Mouse (Mus musculus) MEL (cell line): ENCODE results near the gene Itsn2. TPM values are rescaled to one million over a fixed set of nuclear protein-coding genes. Genes with fewer than 3 reads are reported as not detected.

Experiments
- DNase-seq: peaks from one replicate; pipeline ENCODE4 v3.0.0; 2011; ENCODE audit warnings: low read depth, low spot score
- H3K27ac ChIP-seq: 2 replicates; pipeline ENCODE4 v1.5.1; 2012; ENCODE audit warnings: low read depth, mild to moderate bottlenecking, control low read depth, low read length, moderate library complexity; ENCODE audit not compliant: control insufficient read depth
- H3K27me3 ChIP-seq, 2 experiments: fragments of 150-350 bp in 1 of 2; sonication (generic) in 1 of 2; 2 replicates each; pipeline ENCODE4 v1.6.1; 2012; ENCODE audit warnings: low read length in 2 of 2, mild to moderate bottlenecking in 2 of 2, improper control_type of control experiment in 1 of 2, moderate library complexity in 1 of 2; ENCODE audit not compliant: insufficient read depth in 2 of 2, control insufficient read depth in 1 of 2
- H3K36me3 ChIP-seq, 2 experiments: 2 replicates each; pipeline ENCODE4 v1.6.1; 2012 to 2014; ENCODE audit warnings: low read length in 2 of 2, improper control_type of control experiment in 1 of 2, inconsistent platforms in 1 of 2, mild to moderate bottlenecking in 1 of 2; ENCODE audit not compliant: insufficient read depth in 2 of 2, control insufficient read depth in 1 of 2
- H3K4me1 ChIP-seq, 2 experiments: fragments of 150-350 bp in 1 of 2; sonication (generic) in 1 of 2; 2 replicates each; pipeline ENCODE4 v1.6.1; 2012; ENCODE audit warnings: low read length in 2 of 2, improper control_type of control experiment in 1 of 2, mild to moderate bottlenecking in 1 of 2; ENCODE audit not compliant: insufficient read depth in 2 of 2, control insufficient read depth in 1 of 2
- H3K4me3 ChIP-seq, 2 experiments: fragments of 150-350 bp in 1 of 2; sonication (generic) in 1 of 2; 2 replicates each; pipeline ENCODE4 v1.5.1; 2012; ENCODE audit warnings: low read depth in 2 of 2, low read length in 2 of 2, mild to moderate bottlenecking in 2 of 2, moderate library complexity in 2 of 2, control low read depth in 1 of 2, improper control_type of control experiment in 1 of 2; ENCODE audit not compliant: control insufficient read depth in 1 of 2, insufficient read depth in 1 of 2
- H3K79me2 ChIP-seq: 2 replicates; pipeline ENCODE4 v1.6.1; 2012; ENCODE audit warnings: mild to moderate bottlenecking, low read length, moderate library complexity; ENCODE audit not compliant: control insufficient read depth, poor library complexity, insufficient read depth
- H3K9ac ChIP-seq: 2 replicates; pipeline ENCODE4 v1.6.1; 2012; ENCODE audit warnings: low read depth, mild to moderate bottlenecking, control low read depth, low read length, moderate library complexity; ENCODE audit not compliant: control insufficient read depth, poor library complexity, severe bottlenecking
- H3K9me3 ChIP-seq: fragments of 150-350 bp; sonication (generic); replicated peaks from 2 replicates; pipeline ENCODE4 v1.6.1; 2012; ENCODE audit warnings: mild to moderate bottlenecking, low read length, improper control_type of control experiment, moderate library complexity; ENCODE audit not compliant: insufficient read depth
- BHLHE40 ChIP-seq: IDR thresholded peaks from 2 replicates; pipeline ENCODE4 v1.6.1; 2012; ENCODE audit warnings: low read depth, mild to moderate bottlenecking, inconsistent platforms, low read length, improper control_type of control experiment, borderline replicate concordance
- CHD1 ChIP-seq: IDR thresholded peaks from 2 replicates; pipeline ENCODE4 v1.6.1; 2012; ENCODE audit warnings: low read depth, mild to moderate bottlenecking, inconsistent platforms, low read length, improper control_type of control experiment
- CHD2 ChIP-seq: IDR thresholded peaks from 2 replicates; pipeline ENCODE4 v1.6.1; 2011; ENCODE audit warnings: low read length, improper control_type of control experiment
- ELF1 ChIP-seq: IDR thresholded peaks from 2 replicates; pipeline ENCODE4 v1.6.1; 2014; ENCODE audit warnings: low read depth, mild to moderate bottlenecking, inconsistent platforms, low read length, improper control_type of control experiment, moderate library complexity
- EP300 ChIP-seq, 2 experiments: IDR thresholded peaks; 2 replicates each; pipeline ENCODE4 v1.6.1; 2011; ENCODE audit warnings: improper control_type of control experiment in 2 of 2, low read length in 2 of 2, low read depth in 1 of 2, mild to moderate bottlenecking in 1 of 2
- ETS1 ChIP-seq: IDR thresholded peaks from 2 replicates; pipeline ENCODE4 v1.6.1; 2012; ENCODE audit warnings: low read depth, mild to moderate bottlenecking, inconsistent platforms, low read length, improper control_type of control experiment, moderate library complexity
- GATA1 ChIP-seq: IDR thresholded peaks from 2 replicates; pipeline ENCODE4 v1.6.1; 2011; ENCODE audit warnings: low read depth, low read length, improper control_type of control experiment
- MAX ChIP-seq: IDR thresholded peaks from 2 replicates; pipeline ENCODE4 v1.6.1; 2011; ENCODE audit warnings: low read length, improper control_type of control experiment
- MAZ ChIP-seq: IDR thresholded peaks from 2 replicates; pipeline ENCODE4 v1.6.1; 2012; ENCODE audit warnings: low read depth, mild to moderate bottlenecking, inconsistent platforms, low read length, improper control_type of control experiment
- MEF2A ChIP-seq: IDR thresholded peaks from 2 replicates; pipeline ENCODE4 v1.6.1; 2014; ENCODE audit warnings: low read depth, mild to moderate bottlenecking, inconsistent platforms, low read length, improper control_type of control experiment; ENCODE audit not compliant: poor library complexity, insufficient replicate concordance, severe bottlenecking; ENCODE audit errors: extremely low read depth
- MXI1 ChIP-seq: IDR thresholded peaks from 2 replicates; pipeline ENCODE4 v1.6.1; 2011; ENCODE audit warnings: mild to moderate bottlenecking, low read depth, low read length, improper control_type of control experiment
- MYB ChIP-seq: IDR thresholded peaks from 2 replicates; pipeline ENCODE4 v1.6.1; 2011; ENCODE audit warnings: mild to moderate bottlenecking, low read depth, low read length, improper control_type of control experiment
- MYC ChIP-seq: IDR thresholded peaks from 2 replicates; pipeline ENCODE4 v1.6.1; 2011; ENCODE audit warnings: low read depth, mild to moderate bottlenecking, low read length, improper control_type of control experiment, moderate library complexity
- NRF1 ChIP-seq: IDR thresholded peaks from 2 replicates; pipeline ENCODE4 v1.6.1; 2014; ENCODE audit warnings: low read depth, mild to moderate bottlenecking, inconsistent platforms, low read length, improper control_type of control experiment, moderate library complexity; ENCODE audit not compliant: poor library complexity, insufficient read depth, severe bottlenecking
- RCOR1 ChIP-seq: IDR thresholded peaks from 2 replicates; pipeline ENCODE4 v1.6.1; 2012; ENCODE audit warnings: low read depth, mild to moderate bottlenecking, inconsistent platforms, low read length, improper control_type of control experiment
- SIN3A ChIP-seq: IDR thresholded peaks from 2 replicates; pipeline ENCODE4 v1.6.1; 2012; ENCODE audit warnings: low read length, improper control_type of control experiment, inconsistent platforms
- TBP ChIP-seq: IDR thresholded peaks from 2 replicates; pipeline ENCODE4 v1.8.0; 2011; ENCODE audit warnings: low read depth, low read length, improper control_type of control experiment
- TCF12 ChIP-seq: IDR thresholded peaks from 2 replicates; pipeline ENCODE4 v1.6.1; 2014; ENCODE audit warnings: low read depth, mild to moderate bottlenecking, inconsistent platforms, low read length, improper control_type of control experiment, moderate library complexity
- USF1 ChIP-seq: IDR thresholded peaks from 2 replicates; pipeline ENCODE4 v1.6.1; 2014; ENCODE audit warnings: low read depth, mild to moderate bottlenecking, inconsistent platforms, low read length, improper control_type of control experiment, moderate library complexity
- polyA plus RNA-seq, 2 experiments: library from polyadenylated mRNA; stranded (reverse) in 1 of 2; unstranded in 1 of 2; fragments of >175 nt in 1 of 2; fragments of >200 nt in 1 of 2; gene quantifications; 2 replicates each; pipeline versions ENCODE4 v1.2.1 to v1.2.4; 2012; ENCODE audit warnings: low replicate concordance in 2 of 2, low read depth in 1 of 2; ENCODE audit not compliant: insufficient read length in 2 of 2, insufficient read depth in 1 of 2, missing spikeins in 1 of 2
- total RNA-seq: library from RNA; depleted of rRNA; stranded (reverse); fragments of 300-350 nt; gene quantifications from 2 replicates; pipeline ENCODE4 v1.2.3, GENCODE M21; 2012

Itsn2 gene
- total and polyA plus RNA-seq, 3 experiments: 40.1 to 218 (median 47.5) TPM

DNA sequence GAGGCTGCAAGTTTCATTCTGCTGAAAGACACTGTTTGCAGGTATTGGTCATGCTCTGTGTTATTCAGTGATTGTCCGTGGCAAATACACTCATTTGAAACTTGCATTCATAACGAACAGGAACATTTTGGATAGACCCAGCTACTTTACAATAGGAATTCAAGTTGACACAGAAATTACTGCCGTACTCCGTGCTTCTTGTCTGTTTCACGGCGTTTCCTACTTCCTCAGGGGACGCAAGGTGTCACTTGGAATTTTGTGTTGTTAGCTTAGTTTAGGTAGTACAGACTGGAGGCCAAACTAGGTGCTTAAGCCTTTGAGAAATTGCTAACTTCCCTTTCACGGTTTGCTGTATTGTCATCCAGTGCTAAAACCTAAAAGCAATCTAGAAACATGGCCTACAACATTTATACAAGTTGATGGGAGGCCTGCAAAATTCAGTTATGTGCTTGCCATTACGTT is 1.5 kb downstream of the Itsn2 start:
- H3K79me2 ChIP-seq: peaks cover 39% of the 10 kb centered on the region
- peak overlapping the region; percentile 90 for H3K9ac ChIP-seq
- H3K27ac ChIP-seq: peak overlapping the region; percentile 81
- H3K4me1 ChIP-seq: peaks cover 3 to 6% of the 10 kb centered on the region in 2 experiments
- H3K4me3 ChIP-seq: peak overlapping the region; percentile 88 to 96
- no peak for TF ChIP-seq BHLHE40
- TF ChIP-seq SIN3A: peak; percentile 36; the same call in 1 of the 2 replicates
- TF ChIP-seq GATA1: no peak
- TF ChIP-seq MXI1: 0 out of 2 replicates have a peak, but pooled peaks have one; percentile 32
- no peak for TF ChIP-seq NRF1
- 0 out of 2 replicates have a peak, but pooled peaks have one; percentile 15 for TF ChIP-seq ETS1
- TF ChIP-seq MEF2A: no peak
- TF ChIP-seq ELF1: no peak
- TF ChIP-seq MYB: no peak
- TF ChIP-seq CHD1: 0 out of 2 replicates have a peak, but pooled peaks have one; percentile 77
- peak in 1 of 2 experiments; percentile 38; a peak in 1 of 4 replicates for TF ChIP-seq EP300 (IDR thresholded peaks at IDR 0.05; ENCODE audit: low read depth in 1 of 2, low read length in 2 of 2)
- no peaks in the 10 kb centered on the region for H3K27me3 ChIP-seq
- H3K9me3 ChIP-seq: no peaks in the 10 kb centered on the region
- DNase-seq: peak; percentile 72
- H3K36me3 ChIP-seq: peaks cover 0 to 22% of the 10 kb centered on the region in 2 experiments; a peak in 2 of 4 replicates

DNA sequence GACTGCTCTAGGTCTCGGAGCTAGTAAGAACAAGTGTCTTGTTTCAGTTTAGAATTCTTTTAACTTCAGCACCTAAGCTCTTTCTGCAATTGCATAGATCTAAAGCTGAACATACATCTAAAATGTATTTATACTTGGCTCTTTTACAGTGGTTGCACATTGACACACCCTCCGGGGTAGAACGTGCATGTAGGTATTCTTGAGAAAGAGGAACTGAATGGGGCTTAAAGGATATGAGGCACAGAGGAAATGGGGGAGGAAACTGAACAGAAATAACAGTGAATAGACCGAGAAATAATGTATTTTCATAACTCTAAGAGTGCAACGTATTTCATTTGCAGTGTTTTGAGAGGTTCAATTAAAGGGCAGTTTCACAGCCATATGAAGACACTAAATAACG is 2.6 kb downstream of the Itsn2 start:
- Histone ChIP-seq H3K9ac (peak overlapping the region; percentile 42), H3K79me2 (peaks cover 47% of the 10 kb centered on the region), H3K27ac (peak overlapping the region; percentile 16; the same call in 1 of the 2 replicates), H3K9me3 (no peaks in the 10 kb centered on the region), H3K27me3 (no peaks in the 10 kb centered on the region), H3K36me3 (peaks cover 0 to 22% of the 10 kb centered on the region in 2 experiments; a peak in 2 of 4 replicates), H3K4me3 (peak overlapping the region in 1 of 2 experiments; percentile 88; a peak in 2 of 4 replicates), H3K4me1 (peaks cover 3 to 6% of the 10 kb centered on the region in 2 experiments)
- TF ChIP-seq ELF1 (no peak), MAX (peak; percentile 68), RCOR1 (no peak), CHD2 (no peak), TBP (0 out of 2 replicates have a peak, but pooled peaks have one; percentile 36), BHLHE40 (peak; percentile 88), MYC (peak; percentile 88), EP300 (IDR thresholded peaks at IDR 0.05; ENCODE audit: low read depth in 1 of 2, low read length in 2 of 2) (peak; percentile 42 to 70; a peak in 3 of 4 replicates), MXI1 (peak; percentile 96), USF1 (no peak), ETS1 (peak; percentile 53; the same call in 1 of the 2 replicates), TCF12 (0 out of 2 replicates have a peak, but pooled peaks have one; percentile 10), SIN3A (peak; percentile 95), MAZ (no peak)
- peak; percentile 89 for DNase-seq
